Mouse (Mus musculus): ENCODE measurements around the gene Rdh16. TPM values are rescaled to one million over a fixed set of nuclear protein-coding genes. Genes with fewer than 3 reads are reported as not detected.
"Not testable (repeated sequence)": the region's sequence is repeated elsewhere in the genome, so short reads cannot be mapped to it uniquely, and the experiment has no call there.

Rdh16 gene
- polyA plus RNA-seq, 1 experiment: 0.04 TPM

DNA sequence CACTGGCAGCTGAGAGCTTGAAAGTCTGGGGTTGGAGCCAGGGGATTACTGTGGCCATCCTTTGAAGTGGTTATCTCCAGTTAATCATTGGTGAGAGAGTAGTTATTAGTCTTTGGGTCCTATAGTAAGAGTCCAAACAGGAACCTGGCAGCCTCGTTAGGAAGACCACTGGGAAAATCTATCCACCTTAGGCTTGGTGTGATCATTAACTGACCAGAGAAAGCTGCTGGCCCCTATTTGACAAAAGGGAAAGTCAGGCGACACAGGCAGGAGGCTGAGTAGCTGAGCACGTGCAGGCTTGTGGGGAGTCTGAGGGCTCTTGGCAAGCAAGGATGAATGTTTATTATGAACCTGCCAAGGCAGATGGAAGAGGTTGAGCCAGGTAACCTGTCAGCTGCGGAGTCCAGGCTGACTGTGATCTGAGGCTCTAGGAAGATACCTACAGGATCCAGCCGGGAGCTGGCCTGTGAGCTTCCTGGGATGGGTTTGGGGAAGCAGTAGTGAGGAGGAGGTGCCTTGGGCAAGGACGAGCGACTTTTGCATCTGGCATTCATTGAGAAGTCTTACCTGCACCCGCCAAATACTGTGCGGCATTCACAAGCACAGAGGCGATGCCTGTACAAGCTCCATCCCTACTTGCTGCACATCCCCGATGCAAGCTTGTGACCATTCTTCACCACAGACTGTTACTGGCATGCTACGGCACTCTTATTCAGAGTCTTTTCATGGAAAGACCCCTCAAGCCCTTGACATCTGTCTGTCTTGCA, 36.9 kb upstream of the Rdh16 start:
- TF ChIP-seq CTCF (IDR thresholded peaks at IDR 0.05; ENCODE audit: extremely low read depth, insufficient read depth, insufficient read length, insufficient replicate concordance) (no peak), POLR2A (IDR thresholded peaks at IDR 0.05; ENCODE audit: low read depth, low read length) (no peak)
- 79% methylated on average over 12 of the region's 12 CpGs for WGBS
- DNase-seq (ENCODE audit: low read depth in 1 of 2, low spot score in 2 of 2): no peak

DNA sequence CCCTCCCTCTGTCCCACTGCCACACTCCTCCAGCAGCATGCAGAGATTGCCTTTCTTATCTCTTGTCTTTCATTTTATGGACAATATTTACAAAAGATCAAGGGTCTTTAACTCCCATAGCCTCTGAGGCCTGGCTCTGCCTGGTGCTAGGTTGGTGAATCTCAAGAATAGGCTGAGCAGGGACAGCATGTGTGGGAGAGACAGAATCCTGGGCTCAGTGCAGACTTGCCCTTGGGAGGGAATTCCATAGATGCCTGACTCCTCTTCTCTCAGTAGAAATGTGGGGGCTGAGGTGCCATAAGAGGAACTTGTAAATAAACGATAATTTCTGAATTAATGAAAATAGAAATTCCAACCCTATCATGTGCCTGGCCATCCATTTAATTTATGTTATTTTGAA, 34.4 kb upstream of the Rdh16 start:
- Histone ChIP-seq H3K27ac (ENCODE audit: insufficient read depth, low read length) (no peak overlapping the region), H3K4me3 (ENCODE audit: extremely low read depth, insufficient read depth, insufficient read length) (no peak overlapping the region), H3K27me3 (ENCODE audit: control insufficient read depth, insufficient read depth, low read length) (no peaks in the 10 kb centered on the region), H3K4me1 (ENCODE audit: control insufficient read depth, insufficient read depth, insufficient read length) (no peaks in the 10 kb centered on the region), H3K36me3 (ENCODE audit: control insufficient read depth, insufficient read depth, low read length) (no peaks in the 10 kb centered on the region)
- DNase-seq (ENCODE audit: low read depth in 1 of 2, low spot score in 2 of 2): no peak
- no peak for TF ChIP-seq CTCF (IDR thresholded peaks at IDR 0.05; ENCODE audit: extremely low read depth, insufficient read depth, insufficient read length, insufficient replicate concordance)
- TF ChIP-seq POLR2A (IDR thresholded peaks at IDR 0.05; ENCODE audit: low read depth, low read length): no peak
- WGBS: 87% methylated on average over 1 of the region's 1 CpGs

More for the DNA sequence above, 36.9 kb upstream of the Rdh16 start:
- no peaks in the 10 kb centered on the region for H3K27me3 ChIP-seq (ENCODE audit: control insufficient read depth, insufficient read depth, low read length)
- no peaks in the 10 kb centered on the region for H3K36me3 ChIP-seq (ENCODE audit: control insufficient read depth, insufficient read depth, low read length)
- H3K4me1 ChIP-seq (ENCODE audit: control insufficient read depth, insufficient read depth, insufficient read length): no peaks in the 10 kb centered on the region
- H3K27ac ChIP-seq (ENCODE audit: insufficient read depth, low read length): no peak overlapping the region
- H3K4me3 ChIP-seq (ENCODE audit: extremely low read depth, insufficient read depth, insufficient read length): no peak overlapping the region

DNA sequence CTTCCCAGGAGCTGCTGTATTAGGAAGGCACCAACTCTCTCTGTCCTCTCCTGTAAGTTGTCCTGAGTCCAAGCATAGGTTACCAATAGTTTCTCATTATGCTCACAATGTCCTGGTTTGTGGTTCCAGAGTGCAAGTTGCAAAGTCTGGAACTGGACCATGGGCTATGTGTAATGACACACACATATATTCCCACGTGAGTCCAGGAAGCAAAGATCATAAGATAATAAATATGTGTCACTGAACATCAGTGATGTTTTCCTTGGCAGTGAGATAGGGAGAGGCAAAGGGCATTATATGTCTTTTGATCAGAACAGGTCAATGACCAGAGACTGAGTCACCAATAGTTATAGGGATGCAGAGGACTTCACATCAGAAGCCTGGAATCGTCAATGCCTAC, 24.9 kb upstream of the Rdh16 start, which contains the start of gene Rdh9:
Rdh9 (plus strand) TSS at position 376 of the 400 bp plus-strand sequence.
- no peaks in the 10 kb centered on the region for H3K27me3 ChIP-seq (ENCODE audit: control insufficient read depth, insufficient read depth, low read length)
- no peak for DNase-seq (ENCODE audit: low read depth in 1 of 2, low spot score in 2 of 2)
- no peak for TF ChIP-seq POLR2A (IDR thresholded peaks at IDR 0.05; ENCODE audit: low read depth, low read length)
- no peak for TF ChIP-seq CTCF (IDR thresholded peaks at IDR 0.05; ENCODE audit: extremely low read depth, insufficient read depth, insufficient read length, insufficient replicate concordance)
- no peaks in the 10 kb centered on the region for H3K36me3 ChIP-seq (ENCODE audit: control insufficient read depth, insufficient read depth, low read length)
- 65% methylated on average over 2 of the region's 2 CpGs for WGBS
- no peaks in the 10 kb centered on the region for H3K4me1 ChIP-seq (ENCODE audit: control insufficient read depth, insufficient read depth, insufficient read length)
- no peak within 1 kb of the TSS for H3K27ac ChIP-seq (ENCODE audit: insufficient read depth, low read length)
- H3K4me3 ChIP-seq (ENCODE audit: extremely low read depth, insufficient read depth, insufficient read length): no peak within 1 kb of the TSS

- H3K36me3 ChIP-seq (ENCODE audit: control insufficient read depth, insufficient read depth, low read length); DNase-seq (ENCODE audit: low read depth in 1 of 2, low spot score in 2 of 2); H3K27me3 ChIP-seq (ENCODE audit: control insufficient read depth, insufficient read depth, low read length); H3K4me3 ChIP-seq (ENCODE audit: extremely low read depth, insufficient read depth, insufficient read length); H3K27ac ChIP-seq (ENCODE audit: insufficient read depth, low read length); H3K4me1 ChIP-seq (ENCODE audit: control insufficient read depth, insufficient read depth, insufficient read length): not testable (repeated sequence)
- 95% methylated on average over 17 of the region's 17 CpGs for whole genome bisulfite sequencing
These were observed 18.6 kb upstream of the Rdh16 start for GRCm38 (mm10) chr10:127782321-127782720.

DNA sequence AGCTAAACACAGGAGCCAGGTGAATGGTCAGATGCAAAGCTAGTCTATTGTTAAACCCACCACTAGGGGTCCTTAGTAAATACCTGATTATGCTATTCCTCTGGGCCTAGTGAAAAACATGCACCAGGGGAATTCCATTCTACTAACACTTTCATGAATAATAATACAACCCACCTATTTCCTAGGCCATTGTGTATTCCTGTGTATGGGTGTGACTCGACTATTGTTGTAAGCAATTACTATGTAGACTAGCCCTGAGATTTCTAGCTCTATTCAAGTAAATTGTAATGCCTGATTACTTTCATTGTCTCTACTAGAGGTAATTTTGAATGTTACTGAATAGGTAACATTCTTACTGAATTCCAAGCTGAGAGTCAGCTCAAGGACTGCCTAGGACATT, 15.5 kb upstream of the Rdh16 start:
- H3K27ac ChIP-seq (ENCODE audit: insufficient read depth, low read length); H3K4me3 ChIP-seq (ENCODE audit: extremely low read depth, insufficient read depth, insufficient read length); DNase-seq (ENCODE audit: low read depth in 1 of 2, low spot score in 2 of 2); H3K4me1 ChIP-seq (ENCODE audit: control insufficient read depth, insufficient read depth, insufficient read length); H3K36me3 ChIP-seq (ENCODE audit: control insufficient read depth, insufficient read depth, low read length); H3K27me3 ChIP-seq (ENCODE audit: control insufficient read depth, insufficient read depth, low read length): not testable (repeated sequence)
- WGBS: 90% methylated on average over 1 of the region's 1 CpGs

DNA sequence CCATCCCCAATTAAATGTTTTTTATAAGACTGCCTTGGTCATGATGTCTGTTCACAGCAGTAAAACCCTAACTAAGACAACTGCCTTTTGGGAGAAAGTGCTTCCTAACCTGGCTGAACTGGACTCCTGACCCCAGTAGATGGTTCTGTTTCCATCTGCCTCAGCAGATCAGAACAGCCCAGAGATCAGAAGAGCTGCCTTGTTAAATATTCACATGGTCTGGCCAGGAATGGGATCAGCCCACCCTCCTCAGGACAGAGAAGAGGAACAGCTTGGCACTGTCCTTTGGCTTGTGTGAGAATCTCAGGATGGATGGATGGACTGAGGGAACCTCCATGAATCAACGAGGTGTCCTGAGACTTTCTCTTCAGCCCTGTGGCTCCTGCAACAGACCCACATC, 1.7 kb upstream of the Rdh16 start:
- no peaks in the 10 kb centered on the region for H3K27me3 ChIP-seq (ENCODE audit: control insufficient read depth, insufficient read depth, low read length)
- H3K27ac ChIP-seq (ENCODE audit: insufficient read depth, low read length): no peak overlapping the region
- no peaks in the 10 kb centered on the region for H3K36me3 ChIP-seq (ENCODE audit: control insufficient read depth, insufficient read depth, low read length)
- no peak for TF ChIP-seq POLR2A (IDR thresholded peaks at IDR 0.05; ENCODE audit: low read depth, low read length)
- no peak overlapping the region for H3K4me3 ChIP-seq (ENCODE audit: extremely low read depth, insufficient read depth, insufficient read length)
- DNase-seq (ENCODE audit: low read depth in 1 of 2, low spot score in 2 of 2): no peak
- WGBS: 74% methylated on average over 1 of the region's 1 CpGs
- no peaks in the 10 kb centered on the region for H3K4me1 ChIP-seq (ENCODE audit: control insufficient read depth, insufficient read depth, insufficient read length)

DNA sequence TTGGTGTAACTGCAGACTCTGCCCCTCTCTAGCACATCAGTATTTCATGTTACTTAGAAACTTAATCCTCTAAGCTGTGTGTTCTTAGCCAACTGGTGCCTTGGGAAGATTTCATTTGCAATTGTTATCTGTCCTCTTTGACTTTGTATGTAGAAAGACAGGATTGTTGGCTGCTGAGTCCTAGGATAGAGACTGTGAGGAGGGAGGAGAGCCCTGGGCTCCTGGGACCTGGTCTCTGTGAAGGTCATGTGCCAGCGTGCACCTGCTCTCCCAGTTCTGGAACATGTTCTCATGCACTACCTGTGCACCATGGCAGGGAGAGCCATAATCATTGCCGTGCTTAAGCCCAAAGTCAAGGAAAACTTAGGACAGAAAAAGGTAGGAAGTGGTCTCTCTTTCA, 660 bp downstream of the Rdh16 start:
- Histone ChIP-seq H3K36me3 (ENCODE audit: control insufficient read depth, insufficient read depth, low read length) (no peaks in the 10 kb centered on the region), H3K4me3 (ENCODE audit: extremely low read depth, insufficient read depth, insufficient read length) (no peak overlapping the region), H3K4me1 (ENCODE audit: control insufficient read depth, insufficient read depth, insufficient read length) (no peaks in the 10 kb centered on the region), H3K27me3 (ENCODE audit: control insufficient read depth, insufficient read depth, low read length) (no peaks in the 10 kb centered on the region), H3K27ac (ENCODE audit: insufficient read depth, low read length) (no peak overlapping the region)
- WGBS: 90% methylated on average over 2 of the region's 2 CpGs
- DNase-seq (ENCODE audit: low read depth in 1 of 2, low spot score in 2 of 2): no peak
- TF ChIP-seq CTCF (IDR thresholded peaks at IDR 0.05; ENCODE audit: extremely low read depth, insufficient read depth, insufficient read length, insufficient replicate concordance): no peak
- TF ChIP-seq POLR2A (IDR thresholded peaks at IDR 0.05; ENCODE audit: low read depth, low read length): no peak
